Comparison of ENCODE assay signal across 9 mouse cellular contexts in the genomic region with DNA sequence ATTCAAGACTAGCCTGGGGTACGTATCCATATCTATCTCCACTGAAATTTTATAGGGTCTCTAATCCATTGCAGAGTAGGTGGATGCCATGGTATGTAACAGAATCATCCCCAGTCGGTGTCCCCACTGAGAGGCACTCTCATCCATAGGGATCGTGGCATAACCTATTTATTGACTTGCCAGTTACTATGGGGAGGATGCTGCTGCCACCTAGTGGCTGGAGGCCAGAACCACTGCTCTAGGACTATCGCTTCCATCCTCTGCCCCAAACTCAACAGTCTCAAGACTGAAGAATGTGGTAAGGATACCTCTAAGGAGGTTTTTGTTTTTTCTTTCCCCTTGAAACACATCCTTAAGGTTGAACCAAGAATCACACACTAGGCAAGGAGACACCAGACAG. TPM values are rescaled to one million over a fixed set of nuclear protein-coding genes. Genes with fewer than 3 reads are reported as not detected.
DNase-seq lines count a peak whose midpoint lies in the region; ATAC-seq lines count a peak whose summit lies in the region.
"Had no signal": no experiment of that assay in that cellular context is flagged by ENCODE, and none has a peak within 500 bp of the region (broad histone marks: within the 10 kb centered on the region; RNA-seq: fewer than 3 reads in every experiment).

No protein-coding gene starts in this region.

- H3K27me3 ChIP-seq in heart, embryonic 13.5 days (replicated peaks) = no peaks in the 10 kb centered on the region

- H3K4me3 ChIP-seq in heart, embryonic 13.5 days = no peak overlapping the region
- H3K4me3 ChIP-seq: megakaryocyte, embryonic 14.5 days had no signal

- 51% methylated on average over 4 of the region's 4 CpGs for WGBS in heart, embryonic 13.5 days

- peak; percentile 56 to 84 for DNase-seq in heart, adult 18-20 months
- no peak for DNase-seq in heart, adult 11 months
- peak; percentile 66 for DNase-seq in adrenal gland, adult 2 months
- peak; percentile 43 for DNase-seq in embryo, embryonic 11.5 days (ENCODE audit: low read depth, low spot score)
- peak; percentile 13 for DNase-seq in layer of hippocampus, adult 9-10 months (ENCODE audit: low spot score)
- peak; percentile 57 to 77 for DNase-seq in lung, postnatal 4 days
- DNase-seq in spleen, postnatal 4 days (ENCODE audit: low spot score in 2 of 2) = peak; percentile 68 to 90

- no peaks in the 10 kb centered on the region for H3K9me3 ChIP-seq in heart, embryonic 13.5 days
- H3K9me3 ChIP-seq: megakaryocyte, embryonic 14.5 days had no signal

- no peak overlapping the region for H3K4me2 ChIP-seq in heart, embryonic 13.5 days

- H3K9ac ChIP-seq in heart, embryonic 13.5 days = peak overlapping the region; percentile 28; the same call in 1 of the 2 replicates

- ATAC-seq in heart, embryonic 13.5 days (ENCODE audit: extremely low read depth, insufficient number of reproducible peaks, low FRiP score, low TSS enrichment) = no peak

- H3K4me1 ChIP-seq in heart, embryonic 13.5 days = peaks cover 19% of the 10 kb centered on the region

- H3K27ac ChIP-seq in heart, embryonic 13.5 days (replicated peaks) = peak overlapping the region; percentile 86

- H3K36me3 ChIP-seq in heart, embryonic 13.5 days = no peaks in the 10 kb centered on the region

RNA-seq across cellular contexts. Expression of gene Acsbg2, which starts 16.0 kb away (rescaled TPM):
- not detected for total RNA-seq in heart, adult 18-20 months (2021)
- under 1 TPM; 0.20 to 0.59 TPM for total RNA-seq in adrenal gland, adult 2 months (2021)
- 0.09 and 0.11 TPM in 2 replicates for polyA plus RNA-seq in adrenal gland, adult 2 months (2012; rRNA removed)
- not detected in 2 replicates for polyA plus RNA-seq in heart, embryonic 13.5 days (2015; fragmentation: Nextera tagmentation; extraction: Ambion mirVana)

RNA-seq across cellular contexts. Expression of gene 1700061G19Rik, which starts 17.1 kb away (rescaled TPM):
- not detected for total RNA-seq in heart, adult 18-20 months (2021)
- 1 to 10 TPM; 2.7 to 5.1 TPM for total RNA-seq in adrenal gland, adult 2 months (2021)
- polyA plus RNA-seq in adrenal gland, adult 2 months (2012; rRNA removed) = 0.07 and 0.13 TPM in 2 replicates
- polyA plus RNA-seq in heart, embryonic 13.5 days (2015; fragmentation: Nextera tagmentation; extraction: Ambion mirVana) = 0.24 and 0.37 TPM in 2 replicates

RNA-seq across cellular contexts. Expression of gene Rfx2, which starts 27.4 kb away (rescaled TPM):
- total RNA-seq in heart, adult 18-20 months (2021) = 1 to 10 TPM; 2.5 to 3.1 TPM
- 1 to 10 TPM; 5.7 to 7.8 TPM for total RNA-seq in adrenal gland, adult 2 months (2021)
- 12.3 and 13.4 TPM in 2 replicates for polyA plus RNA-seq in adrenal gland, adult 2 months (2012; rRNA removed)
- 4.7 and 4.9 TPM in 2 replicates for polyA plus RNA-seq in heart, embryonic 13.5 days (2015; fragmentation: Nextera tagmentation; extraction: Ambion mirVana)
